Mouse (Mus musculus) spleen, adult 2 months (tissue): ENCODE results near the gene Dnajc25. TPM values are rescaled to one million over a fixed set of nuclear protein-coding genes. Genes with fewer than 3 reads are reported as not detected.

Source experiments
- DNase-seq, 2 experiments: peaks; one replicate each; pipeline versions ENCODE4 v3.0.0 to v3.0.0-alpha.2; 2012 to 2021; ENCODE audit warnings: low spot score in 2 of 2, low read depth in 1 of 2
- H3K27ac ChIP-seq: fragments of 200-500 bp; 2 replicates; pipeline ENCODE4 v1.5.1; 2012; ENCODE audit warnings: low read length, inconsistent platforms; ENCODE audit not compliant: insufficient read depth
- H3K27me3 ChIP-seq: fragments of 200-500 bp; 2 replicates; pipeline ENCODE4 v1.6.1; 2012; ENCODE audit warnings: mild to moderate bottlenecking, moderate library complexity, low read length, inconsistent platforms; ENCODE audit not compliant: control insufficient read depth, insufficient read depth
- H3K36me3 ChIP-seq: fragments of 200-500 bp; 2 replicates; pipeline ENCODE4 v1.6.1; 2012; ENCODE audit warnings: mild to moderate bottlenecking, low read length, inconsistent platforms; ENCODE audit not compliant: control insufficient read depth, insufficient read depth
- H3K4me1 ChIP-seq: fragments of 200-500 bp; 2 replicates; pipeline ENCODE4 v1.6.1; 2011; ENCODE audit warnings: inconsistent platforms; ENCODE audit not compliant: control insufficient read depth, insufficient read depth, insufficient read length
- H3K4me3 ChIP-seq: fragments of 200-500 bp; 2 replicates; pipeline ENCODE4 v1.5.1; 2011; ENCODE audit warnings: mild to moderate bottlenecking, inconsistent platforms; ENCODE audit not compliant: insufficient read depth, insufficient read length; ENCODE audit errors: extremely low read depth
- CTCF ChIP-seq: fragments of 200-500 bp; IDR thresholded peaks from 2 replicates; pipeline ENCODE4 v1.5.1; 2011; ENCODE audit warnings: mild to moderate bottlenecking, inconsistent platforms; ENCODE audit not compliant: insufficient read depth, insufficient read length, insufficient replicate concordance; ENCODE audit errors: extremely low read depth
- POLR2A ChIP-seq: fragments of 200-500 bp; IDR thresholded peaks from 2 replicates; pipeline ENCODE4 v1.6.1; 2011; ENCODE audit warnings: low read depth, low read length, inconsistent platforms
- WGBS: fragments of 180-500 bp; shearing (Covaris S2); methylation state at CpG from one replicate; pipeline ENCODE4 v1.1.7; 2018; 5-methylcytosine and 5-hydroxymethylcytosine counted together
- polyA plus RNA-seq: library from polyadenylated mRNA; depleted of rRNA; stranded (reverse); fragments of >200 nt; gene quantifications from 2 replicates; pipeline ENCODE4 v1.2.3, GENCODE M21; 2012; rRNA removed

Gene Dnajc25
- polyA plus RNA-seq, 1 experiment: 1.4 TPM

DNA sequence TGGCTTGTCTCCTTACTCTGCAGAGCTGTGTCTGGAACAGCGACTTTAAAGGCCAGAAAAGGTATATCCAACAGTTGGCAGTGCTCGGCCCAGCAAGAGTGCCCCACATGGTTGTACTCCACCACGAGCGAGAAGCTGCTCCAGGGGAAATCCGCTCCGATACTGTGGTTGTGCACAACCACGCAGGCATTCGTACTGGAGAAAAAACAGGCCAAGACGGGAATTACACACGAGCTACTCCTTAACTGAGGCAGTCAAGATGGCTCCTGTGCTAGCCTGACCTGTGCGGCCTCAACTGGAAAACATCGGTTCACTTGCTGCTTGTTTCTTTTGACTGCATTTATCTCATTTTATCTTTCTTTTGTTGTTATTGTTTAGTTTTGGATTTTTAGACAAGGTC, 67.7 kb downstream of the Dnajc25 start:
- TF ChIP-seq POLR2A: no peak
- TF ChIP-seq CTCF: no peak
- H3K4me3 ChIP-seq: no peak overlapping the region
- WGBS: 93% methylated on average over 12 of the region's 12 CpGs
- no peaks in the 10 kb centered on the region for H3K27me3 ChIP-seq
- no peak overlapping the region for H3K27ac ChIP-seq
- DNase-seq: no peak
- no peaks in the 10 kb centered on the region for H3K4me1 ChIP-seq
- H3K36me3 ChIP-seq: no peaks in the 10 kb centered on the region

DNA sequence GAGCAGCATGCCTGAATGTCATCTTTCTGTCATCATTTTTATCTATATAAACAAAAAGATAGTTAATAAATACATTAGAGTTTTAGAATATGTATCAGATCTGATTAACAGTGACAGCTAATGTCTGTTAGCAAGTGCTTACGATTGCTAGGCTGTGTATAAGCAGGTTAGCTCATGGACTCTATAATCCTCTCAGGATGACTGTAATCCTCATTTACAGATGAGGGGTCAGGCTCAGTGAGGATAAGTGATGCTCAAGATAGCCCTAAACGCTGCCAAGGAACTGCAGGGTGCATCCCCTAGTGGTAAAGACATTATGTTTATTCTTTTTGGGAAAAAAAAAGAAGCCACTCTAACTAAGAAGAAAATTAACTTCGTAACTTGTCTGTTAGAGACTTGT, 74.4 kb downstream of the Dnajc25 start:
- no peak for DNase-seq
- no peak overlapping the region for H3K27ac ChIP-seq
- no peaks in the 10 kb centered on the region for H3K36me3 ChIP-seq
- no peaks in the 10 kb centered on the region for H3K27me3 ChIP-seq
- WGBS: 74% methylated on average over 3 of the region's 3 CpGs
- no peak for TF ChIP-seq CTCF
- no peaks in the 10 kb centered on the region for H3K4me1 ChIP-seq
- no peak overlapping the region for H3K4me3 ChIP-seq

Other genes with a start within 250 kb of the Dnajc25 start
- not detected in 2 replicates for gene Olfr267, start 207.3 kb upstream of the Dnajc25 start, polyA plus RNA-seq
- gene Ecpas, start 82.3 kb upstream of the Dnajc25 start, polyA plus RNA-seq: 10.0 and 21.6 TPM in 2 replicates
- 0.04 TPM in 1 of 2 replicates, not detected in the other for gene Zkscan16, start 51.4 kb upstream of the Dnajc25 start, polyA plus RNA-seq
- 0.92 and 0.96 TPM in 2 replicates for gene Ptgr1, start 7.9 kb upstream of the Dnajc25 start, polyA plus RNA-seq
- not detected in 2 replicates for gene Gm20503, start 8.1 kb downstream of the Dnajc25 start, polyA plus RNA-seq
- gene Gng10, start 40.0 kb downstream of the Dnajc25 start, polyA plus RNA-seq: 31.5 and 34.5 TPM in 2 replicates
- gene AI481877, start 143.9 kb downstream of the Dnajc25 start, polyA plus RNA-seq: not detected in 2 replicates
- 57.9 and 62.6 TPM in 2 replicates for gene Ugcg, start 194.2 kb downstream of the Dnajc25 start, polyA plus RNA-seq